21 mouse cellular contexts compared by ENCODE assay signal in the genomic region with DNA sequence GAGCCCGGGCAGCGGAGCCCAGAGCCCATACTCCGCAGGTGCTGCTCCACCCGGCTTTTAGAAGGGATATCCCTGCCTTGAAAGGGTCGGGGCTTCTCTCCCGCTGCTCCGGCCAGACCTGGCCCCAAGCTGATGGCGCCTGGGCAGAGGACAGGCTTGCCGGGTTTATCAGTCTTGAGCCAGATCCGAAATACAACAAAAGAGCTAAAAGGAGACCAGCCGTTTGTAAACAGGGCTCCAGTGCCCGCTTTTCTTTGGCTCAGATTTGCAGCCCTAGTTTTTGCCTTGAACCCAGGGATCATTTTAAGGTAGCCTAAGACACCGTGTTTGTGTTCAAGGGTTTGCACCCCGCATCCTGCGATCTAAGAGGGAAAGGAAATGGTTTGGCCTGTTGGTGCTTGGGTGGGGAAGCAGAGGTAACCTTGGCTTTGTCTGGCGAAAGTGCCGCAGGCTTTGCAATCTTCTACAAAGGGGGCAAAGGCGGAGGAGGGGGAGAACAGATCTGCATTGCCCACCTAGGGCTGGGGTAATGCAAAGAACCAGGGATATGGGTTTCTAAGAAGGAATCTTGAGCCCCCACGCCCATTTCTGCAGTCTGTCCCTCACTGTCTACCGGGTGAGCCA. TPM values are rescaled to one million over a fixed set of nuclear protein-coding genes. Genes with fewer than 3 reads are reported as not detected.
DNase-seq lines count a peak whose midpoint lies in the region; ATAC-seq and TF ChIP-seq lines count a peak whose summit lies in the region.
"Had no signal": no experiment of that assay in that cellular context is flagged by ENCODE, and none has a peak within 500 bp of the region (broad histone marks: within the 10 kb centered on the region; RNA-seq: fewer than 3 reads in every experiment).

No protein-coding gene starts in this region.

- no peak for TF ChIP-seq CTCF in gastrocnemius, adult 2 months (IDR thresholded peaks at IDR 0.05)
- TF ChIP-seq CTCF in lung, embryonic 14.5 days (IDR thresholded peaks at IDR 0.05; ENCODE audit: low read depth) = no peak
- no peak for TF ChIP-seq CTCF in stomach, postnatal 0 days (IDR thresholded peaks at IDR 0.05; ENCODE audit: low read depth)

- no peak for TF ChIP-seq EP300 in stomach, postnatal 0 days (optimal IDR thresholded peaks at IDR 0.05)

- H3K4me1 ChIP-seq in lung, embryonic 14.5 days (ENCODE audit: insufficient read depth) = no peaks in the 10 kb centered on the region
- peaks cover 64% of the 10 kb centered on the region for H3K4me1 ChIP-seq in limb, embryonic 13.5 days
- no peaks in the 10 kb centered on the region for H3K4me1 ChIP-seq in stomach, postnatal 0 days (replicated peaks; ENCODE audit: control insufficient read depth, insufficient read depth)

- H3K9ac ChIP-seq in lung, embryonic 14.5 days = no peak overlapping the region
- H3K9ac ChIP-seq in limb, embryonic 13.5 days = peak overlapping the region; percentile 92
- H3K9ac ChIP-seq in stomach, postnatal 0 days (ENCODE audit: low read length) = no peak overlapping the region

- ATAC-seq in lung, embryonic 14.5 days (ENCODE audit: insufficient read depth) = no peak
- no peak for ATAC-seq in limb, embryonic 13.5 days (ENCODE audit: low FRiP score, low read depth)
- ATAC-seq in stomach, postnatal 0 days (ENCODE audit: low FRiP score, low TSS enrichment) = no peak
- no peak for ATAC-seq in megakaryocyte-erythroid progenitor cell, adult 5-6 weeks (replicated peaks; ENCODE audit: low FRiP score, low TSS enrichment, poor library complexity, severe bottlenecking)

- no peak overlapping the region; the same call in 1 of the 2 replicates for H3K4me2 ChIP-seq in lung, embryonic 14.5 days
- H3K4me2 ChIP-seq in limb, embryonic 13.5 days (replicated peaks) = peak overlapping the region; percentile 91
- no peak overlapping the region for H3K4me2 ChIP-seq in stomach, postnatal 0 days (replicated peaks; ENCODE audit: low read depth)

- DNase-seq in gastrocnemius, adult 2 months = no peak
- no peak for DNase-seq in gastrocnemius, adult 8-10 months (ENCODE audit: low spot score in 2 of 2)
- no peak for DNase-seq in lung, embryonic 14.5 days
- DNase-seq in lung, postnatal 25 days (ENCODE audit: low spot score) = no peak
- no peak for DNase-seq in stomach, postnatal 0 days (ENCODE audit: low spot score)
- no peak for DNase-seq in ovary, postnatal 14 days (ENCODE audit: low spot score)
- DNase-seq: cerebellum, adult 18-20 months; lung, postnatal 4 days; midbrain, embryonic 14.5 days; right cerebral cortex, postnatal 25 days; thymus, postnatal 25 days had no signal

- peak overlapping the region; percentile 86 for H3K27ac ChIP-seq in gastrocnemius, adult 2 months
- no peak overlapping the region for H3K27ac ChIP-seq in lung, embryonic 14.5 days (ENCODE audit: low read depth)
- peak overlapping the region; percentile 95 for H3K27ac ChIP-seq in limb, embryonic 13.5 days
- H3K27ac ChIP-seq in stomach, postnatal 0 days (replicated peaks) = no peak overlapping the region
- H3K27ac ChIP-seq: layer of hippocampus, adult 2 months had no signal

- H3K36me3 ChIP-seq in lung, embryonic 14.5 days (ENCODE audit: insufficient read depth) = no peaks in the 10 kb centered on the region
- H3K36me3 ChIP-seq in limb, embryonic 13.5 days = peaks cover 13% of the 10 kb centered on the region; the same call in 1 of the 2 replicates
- H3K36me3 ChIP-seq in stomach, postnatal 0 days (ENCODE audit: control insufficient read depth, insufficient read depth, low read length) = no peaks in the 10 kb centered on the region

- H3K4me3 ChIP-seq in gastrocnemius, adult 2 months = peak overlapping the region; percentile 79
- H3K4me3 ChIP-seq in lung, embryonic 14.5 days (ENCODE audit: low read depth, low read length) = peak overlapping the region; percentile 9; the same call in 1 of the 2 replicates
- peak overlapping the region; percentile 60 for H3K4me3 ChIP-seq in limb, embryonic 13.5 days
- peak overlapping the region; percentile 8; the same call in 1 of the 2 replicates for H3K4me3 ChIP-seq in stomach, postnatal 0 days (ENCODE audit: low read depth, low read length)
- H3K4me3 ChIP-seq: erythroblast, embryonic 14.5 days; layer of hippocampus, adult 2 months had no signal

- peaks cover 99% of the 10 kb centered on the region for H3K27me3 ChIP-seq in lung, embryonic 14.5 days (ENCODE audit: insufficient read depth, low read length)
- H3K27me3 ChIP-seq in limb, embryonic 13.5 days = peaks cover 52% of the 10 kb centered on the region
- peaks cover 32% of the 10 kb centered on the region for H3K27me3 ChIP-seq in stomach, postnatal 0 days (ENCODE audit: control insufficient read depth, insufficient read depth, low read length)

- intact Hi-C loops in gastrocnemius, adult 2 months (cut with DNase I) = no loop called here

- no peaks in the 10 kb centered on the region for H3K9me3 ChIP-seq in lung, embryonic 14.5 days (ENCODE audit: low read depth, low read length)
- H3K9me3 ChIP-seq in limb, embryonic 13.5 days = no peaks in the 10 kb centered on the region
- H3K9me3 ChIP-seq in stomach, postnatal 0 days (ENCODE audit: control insufficient read depth, low read length) = no peaks in the 10 kb centered on the region

- WGBS in lung, embryonic 14.5 days = 2% methylated on average over 20 of the region's 20 CpGs
- WGBS in limb, embryonic 13.5 days = 5% methylated on average over 20 of the region's 20 CpGs
- 3% methylated on average over 20 of the region's 20 CpGs for WGBS in stomach, postnatal 0 days

RNA-seq across cellular contexts. Expression of a gene that starts 1.2 kb away (rescaled TPM):
- total RNA-seq in gastrocnemius, adult 2 months (2021) = 1 to 10 TPM; 4.0 to 4.8 TPM
- 1 to 10 TPM; 6.1 to 8.5 (median 7.6) TPM for total RNA-seq in gastrocnemius, adult 8-10 months (2022)
- 0.14 TPM in 1 of 2 replicates, not detected in the other for polyA plus RNA-seq in lung, embryonic 14.5 days (2014; fragmentation: Nextera tagmentation; extraction: Ambion mirVana)
- polyA plus RNA-seq in limb, embryonic 13.5 days (2015; fragmentation: Nextera tagmentation; extraction: Ambion mirVana) = 26.0 and 26.2 TPM in 2 replicates
- polyA plus RNA-seq in stomach, postnatal 0 days (2015; fragmentation: Nextera tagmentation; extraction: Ambion mirVana) = 0.10 TPM in 1 of 2 replicates, not detected in the other
- not detected in 2 replicates for total RNA-seq in megakaryocyte-erythroid progenitor cell, adult 5-6 weeks (2014; fragmentation: Nextera tagmentation)
- 0.65 TPM in 1 of 2 replicates, not detected in the other for total RNA-seq in megakaryocyte-erythroid progenitor cell, adult 5-6 weeks (2017)
- total RNA-seq: adrenal gland, adult 18-20 months; layer of hippocampus, adult 2 months; left cerebral cortex, postnatal 10 days had no signal
- polyA plus RNA-seq: erythroblast, embryonic 14.5 days; frontal cortex, adult 2 months; heart, embryonic 16.5 days; liver, embryonic 16.5 days; midbrain, embryonic 14.5 days had no signal

RNA-seq across cellular contexts. Expression of a gene that starts 4.6 kb away (rescaled TPM):
- total RNA-seq in gastrocnemius, adult 2 months (2021) = 10 to 100 TPM; 15.8 to 19.1 TPM
- total RNA-seq in gastrocnemius, adult 8-10 months (2022) = 10 to 100 TPM; 22.6 to 27.5 (median 23.7) TPM
- polyA plus RNA-seq in lung, embryonic 14.5 days (2014; fragmentation: Nextera tagmentation; extraction: Ambion mirVana) = 0.13 TPM in 1 of 2 replicates, not detected in the other
- polyA plus RNA-seq in limb, embryonic 13.5 days (2015; fragmentation: Nextera tagmentation; extraction: Ambion mirVana) = 10.7 and 10.9 TPM in 2 replicates
- 0.31 and 0.34 TPM in 2 replicates for polyA plus RNA-seq in stomach, postnatal 0 days (2015; fragmentation: Nextera tagmentation; extraction: Ambion mirVana)
- not detected in 2 replicates for total RNA-seq in megakaryocyte-erythroid progenitor cell, adult 5-6 weeks (2014; fragmentation: Nextera tagmentation)
- total RNA-seq in megakaryocyte-erythroid progenitor cell, adult 5-6 weeks (2017) = not detected in 2 replicates
- total RNA-seq: layer of hippocampus, adult 2 months; left cerebral cortex, postnatal 10 days had no signal
- polyA plus RNA-seq: erythroblast, embryonic 14.5 days; liver, embryonic 16.5 days; midbrain, embryonic 14.5 days had no signal

RNA-seq across cellular contexts. Expression of a gene that starts 11.5 kb away (rescaled TPM):
- 10 to 100 TPM; 39.3 to 49.0 TPM for total RNA-seq in gastrocnemius, adult 2 months (2021)
- 10 to 100 TPM; 46.8 to 53.5 (median 51.3) TPM for total RNA-seq in gastrocnemius, adult 8-10 months (2022)
- polyA plus RNA-seq in lung, embryonic 14.5 days (2014; fragmentation: Nextera tagmentation; extraction: Ambion mirVana) = 0.27 and 0.29 TPM in 2 replicates
- polyA plus RNA-seq in limb, embryonic 13.5 days (2015; fragmentation: Nextera tagmentation; extraction: Ambion mirVana) = 7.3 and 7.5 TPM in 2 replicates
- 1.3 TPM in 2 replicates for polyA plus RNA-seq in stomach, postnatal 0 days (2015; fragmentation: Nextera tagmentation; extraction: Ambion mirVana)
- total RNA-seq in megakaryocyte-erythroid progenitor cell, adult 5-6 weeks (2014; fragmentation: Nextera tagmentation) = not detected in 2 replicates
- not detected in 2 replicates for total RNA-seq in megakaryocyte-erythroid progenitor cell, adult 5-6 weeks (2017)
- total RNA-seq: layer of hippocampus, adult 2 months; left cerebral cortex, postnatal 10 days had no signal
- polyA plus RNA-seq: erythroblast, embryonic 14.5 days; midbrain, embryonic 14.5 days had no signal

RNA-seq across cellular contexts. Expression of a gene that starts 13.6 kb away (rescaled TPM):
- not detected for total RNA-seq in gastrocnemius, adult 2 months (2021)
- total RNA-seq in gastrocnemius, adult 8-10 months (2022) = not detected
- polyA plus RNA-seq in lung, embryonic 14.5 days (2014; fragmentation: Nextera tagmentation; extraction: Ambion mirVana) = not detected in 2 replicates
- polyA plus RNA-seq in limb, embryonic 13.5 days (2015; fragmentation: Nextera tagmentation; extraction: Ambion mirVana) = 19.1 TPM in 2 replicates
- not detected in 2 replicates for polyA plus RNA-seq in stomach, postnatal 0 days (2015; fragmentation: Nextera tagmentation; extraction: Ambion mirVana)
- total RNA-seq in megakaryocyte-erythroid progenitor cell, adult 5-6 weeks (2014; fragmentation: Nextera tagmentation) = not detected in 2 replicates
- total RNA-seq in megakaryocyte-erythroid progenitor cell, adult 5-6 weeks (2017) = not detected in 2 replicates
- total RNA-seq: adrenal gland, adult 18-20 months; layer of hippocampus, adult 2 months; left cerebral cortex, postnatal 10 days had no signal
- polyA plus RNA-seq: erythroblast, embryonic 14.5 days; frontal cortex, adult 2 months; heart, embryonic 16.5 days; liver, embryonic 16.5 days; midbrain, embryonic 14.5 days; Patski had no signal

RNA-seq across cellular contexts. Expression of a gene that starts 18.1 kb away (rescaled TPM):
- total RNA-seq in gastrocnemius, adult 2 months (2021) = not detected
- not detected for total RNA-seq in gastrocnemius, adult 8-10 months (2022)
- polyA plus RNA-seq in lung, embryonic 14.5 days (2014; fragmentation: Nextera tagmentation; extraction: Ambion mirVana) = not detected in 2 replicates
- 59.3 and 67.1 TPM in 2 replicates for polyA plus RNA-seq in limb, embryonic 13.5 days (2015; fragmentation: Nextera tagmentation; extraction: Ambion mirVana)
- not detected in 2 replicates for polyA plus RNA-seq in stomach, postnatal 0 days (2015; fragmentation: Nextera tagmentation; extraction: Ambion mirVana)
- not detected in 2 replicates for total RNA-seq in megakaryocyte-erythroid progenitor cell, adult 5-6 weeks (2014; fragmentation: Nextera tagmentation)
- not detected in 2 replicates for total RNA-seq in megakaryocyte-erythroid progenitor cell, adult 5-6 weeks (2017)
- total RNA-seq: adrenal gland, adult 18-20 months; layer of hippocampus, adult 2 months; left cerebral cortex, postnatal 10 days had no signal
- polyA plus RNA-seq: erythroblast, embryonic 14.5 days; frontal cortex, adult 2 months; heart, embryonic 16.5 days; liver, embryonic 16.5 days; midbrain, embryonic 14.5 days; Patski had no signal

Comparison
In these comparisons a context has a peak if more than half of its experiments do, and no peak if none do; other contexts are left out.
1. H3K27ac ChIP-seq: peak in gastrocnemius, adult 2 months (single experiment) and limb, embryonic 13.5 days (single experiment); none in lung, embryonic 14.5 days (single experiment) and stomach, postnatal 0 days (single experiment).
2. H3K4me3 ChIP-seq: peak in every context shown above with its lines; median percentile 79 in gastrocnemius, adult 2 months; 60 in limb, embryonic 13.5 days; 9 in lung, embryonic 14.5 days; 8 in stomach, postnatal 0 days.
3. RNA of a gene that starts 4.6 kb away (total RNA-seq): 22.6 to 27.5 TPM in gastrocnemius, adult 8-10 months and 15.8 to 19.1 TPM in gastrocnemius, adult 2 months; not detected in megakaryocyte-erythroid progenitor cell, adult 5-6 weeks; every median in the first group is over 10 times any median in the second.
4. RNA of a gene that starts 11.5 kb away (total RNA-seq): 46.8 to 53.5 TPM in gastrocnemius, adult 8-10 months and 39.3 to 49.0 TPM in gastrocnemius, adult 2 months; not detected in megakaryocyte-erythroid progenitor cell, adult 5-6 weeks; every median in the first group is over 10 times any median in the second.